Mouse (Mus musculus): ENCODE measurements around the gene Usp34.
A peak's percentile ranks its signal among the peaks of the same experiment; 100 is the strongest.
"Not testable (repeated sequence)": the region's sequence is repeated elsewhere in the genome, so short reads cannot be mapped to it uniquely, and the experiment has no call there.

Usp34 gene

GRCm38 (mm10) chr11:23306764-23307565 lies at the start of gene Usp34:
Gene Usp34 (plus strand): TSS chr11:23306895.
- DNase-seq, result peak; percentile 48 to 52

DNA sequence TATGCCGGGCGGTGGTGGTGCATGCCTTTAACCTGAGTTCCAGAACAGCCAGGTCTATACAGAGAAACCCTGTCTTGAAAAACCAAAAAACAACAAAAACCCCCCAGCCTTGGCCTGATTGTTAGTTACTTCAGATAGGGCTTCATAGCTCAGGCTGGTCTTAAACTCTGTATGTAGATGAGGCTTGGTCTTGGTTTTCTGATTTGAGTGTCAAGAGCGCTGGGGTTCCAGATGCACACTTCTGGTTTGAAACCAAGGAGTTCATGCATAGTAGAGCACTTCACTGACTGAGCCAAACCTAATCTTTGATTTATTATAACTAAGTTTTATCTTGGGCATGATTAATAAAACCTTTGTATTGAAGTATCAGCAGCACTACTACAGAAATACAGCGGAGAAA lies 47.6 kb upstream of the Usp34 start:
- DNase-seq, result no peak

- no peak for DNase-seq
These were observed 47.2 kb upstream of the Usp34 start for GRCm38 (mm10) chr11:23259481-23259880.

- DNase-seq, result no peak
These were observed 46.5 kb upstream of the Usp34 start for GRCm38 (mm10) chr11:23260186-23260585.

DNA sequence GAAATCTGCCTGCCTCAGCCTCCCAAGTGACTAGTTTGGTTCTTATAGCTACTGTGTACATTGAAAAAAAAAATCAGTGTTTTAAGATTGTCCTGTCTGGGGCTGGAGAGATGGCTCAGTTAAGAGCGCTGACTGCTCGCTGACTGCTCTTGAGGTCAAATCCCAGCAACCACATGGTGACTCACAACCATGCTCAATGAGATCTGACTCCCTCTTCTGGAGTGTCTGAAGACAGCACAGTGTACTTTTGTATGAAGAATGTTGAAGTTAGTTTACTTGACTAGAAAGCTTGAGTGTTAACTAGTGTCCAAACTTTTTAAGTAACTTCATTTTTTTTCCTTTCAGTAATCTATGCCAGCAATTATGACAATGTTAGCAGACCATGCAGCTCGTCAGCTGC lies 45.2 kb upstream of the Usp34 start:
- no peak for DNase-seq

- DNase-seq, result no peak
These were observed 41.7 kb upstream of the Usp34 start for GRCm38 (mm10) chr11:23264949-23265348.

DNA sequence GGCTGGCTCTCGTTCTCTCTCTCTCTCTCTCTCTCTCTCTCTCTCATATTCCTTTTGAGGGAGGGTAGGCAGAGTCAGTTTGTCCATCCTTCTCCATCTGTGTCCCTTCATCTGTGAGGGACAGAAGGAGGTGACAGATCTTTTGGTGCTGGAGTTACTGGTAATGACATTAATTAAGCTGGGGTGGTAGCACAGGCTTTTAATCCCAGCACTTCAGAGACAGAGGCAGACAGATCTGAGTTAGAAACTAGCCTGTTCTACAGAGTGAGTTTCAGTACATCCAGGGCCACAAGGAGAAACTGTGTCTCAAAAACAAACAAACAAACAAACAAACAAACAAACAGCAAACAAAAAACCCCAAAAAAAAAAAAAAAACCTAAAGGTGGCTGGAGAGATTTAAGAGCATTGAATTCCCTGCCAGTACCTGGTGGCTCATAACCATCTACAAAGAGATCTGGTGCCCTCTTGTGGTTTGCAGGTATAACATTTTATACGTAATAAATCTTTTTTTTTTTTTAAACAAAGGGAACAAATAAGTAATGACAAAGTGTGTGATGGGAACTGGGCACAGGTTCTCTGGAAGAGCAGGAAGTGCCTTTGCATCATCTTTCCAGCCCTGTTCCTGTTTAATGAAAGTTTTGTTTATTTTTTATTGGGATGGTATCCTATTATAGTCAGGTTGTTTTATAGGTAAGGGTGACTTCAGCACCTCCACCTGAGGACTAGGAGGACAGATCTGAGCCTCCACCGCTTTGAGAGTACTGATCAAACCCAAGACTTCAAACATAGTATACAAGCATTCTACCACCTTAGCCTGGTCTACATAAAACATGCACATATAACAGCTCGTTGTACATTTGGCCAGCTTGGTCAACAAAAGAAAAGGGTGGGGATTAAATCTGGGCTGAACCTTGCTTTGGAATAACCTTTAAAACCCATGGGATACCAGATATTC lies 34.6 kb upstream of the Usp34 start:
- DNase-seq, result no peak

- DNase-seq, result no peak
These were observed 30.9 kb upstream of the Usp34 start for GRCm38 (mm10) chr11:23275780-23276179.

GRCm38 (mm10) chr11:23284469-23284868 lies 22.2 kb upstream of the Usp34 start:
- no peak for DNase-seq

DNA sequence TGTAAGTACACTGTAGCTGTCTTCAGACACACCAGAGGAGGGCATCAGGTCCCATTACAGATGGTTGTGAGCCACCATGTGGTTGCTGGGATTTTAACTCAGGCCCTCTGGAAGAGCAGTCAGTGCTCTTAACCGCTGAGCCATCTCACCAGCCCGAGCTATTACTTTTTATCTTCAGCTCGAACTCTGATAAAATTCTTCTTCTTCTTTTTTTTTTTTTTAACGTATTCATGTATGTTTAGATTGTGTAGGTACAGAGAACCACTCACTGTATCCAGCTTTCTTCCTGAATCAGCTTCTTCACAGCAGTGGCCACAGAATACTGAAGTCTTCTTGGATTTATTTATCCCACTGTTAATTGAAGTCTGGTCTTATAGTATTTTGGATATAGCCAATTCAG lies 17.8 kb upstream of the Usp34 start:
- DNase-seq, result not testable (repeated sequence)

DNA sequence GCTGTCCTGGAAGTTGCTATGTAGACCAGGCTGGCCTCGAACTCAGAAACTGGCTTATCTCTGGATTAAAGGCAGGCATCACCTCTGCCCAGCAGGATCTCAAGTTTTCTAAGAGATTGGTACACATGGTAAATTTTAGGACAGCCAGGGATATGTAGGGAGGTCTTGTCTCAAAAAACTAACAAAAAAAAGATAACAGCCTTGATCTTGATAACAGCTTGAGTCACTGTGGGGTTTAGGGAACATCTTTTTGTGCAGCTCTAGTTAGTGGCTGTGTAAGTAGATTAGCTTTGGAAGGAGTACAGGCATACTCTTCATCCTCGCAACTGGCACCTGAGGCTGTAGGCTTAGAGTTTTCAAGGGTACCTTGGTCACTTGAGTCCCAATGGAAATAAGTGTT lies 9.3 kb upstream of the Usp34 start:
- no peak for DNase-seq

GRCm38 (mm10) chr11:23298301-23298700 lies 8.4 kb upstream of the Usp34 start:
- no peak for DNase-seq

- DNase-seq, result no peak
These were observed 6.8 kb upstream of the Usp34 start for GRCm38 (mm10) chr11:23299910-23300309.

GRCm38 (mm10) chr11:23303126-23303525 lies 3.6 kb upstream of the Usp34 start:
- no peak for DNase-seq

DNA sequence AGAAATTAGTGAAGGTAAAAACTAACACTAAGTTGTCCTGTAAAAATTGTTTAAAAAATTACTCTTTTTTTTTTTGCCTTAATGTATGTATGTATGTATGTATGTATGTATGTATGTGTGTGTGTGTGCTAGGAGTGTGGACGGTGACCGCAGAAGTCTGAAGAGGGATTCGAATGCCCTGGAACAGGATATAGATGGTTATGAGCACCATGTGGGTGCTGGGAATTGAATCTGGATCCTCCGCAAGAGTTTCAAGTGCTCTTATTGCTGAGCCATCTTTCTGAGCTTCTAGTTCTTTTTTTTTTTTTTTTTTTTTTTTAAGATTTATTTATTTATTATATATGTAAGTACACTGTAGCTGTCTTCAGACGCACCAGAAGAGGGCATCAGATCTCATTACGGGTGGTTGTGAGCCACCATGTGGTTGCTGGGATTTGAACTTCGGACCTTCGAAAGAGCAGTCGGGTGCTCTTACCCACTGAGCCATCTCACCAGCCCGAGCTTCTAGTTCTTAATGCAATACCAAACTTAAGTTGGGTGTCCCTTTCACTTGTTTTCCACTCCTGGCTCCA lies 1.5 kb upstream of the Usp34 start:
- DNase-seq, result not testable (repeated sequence)

DNA sequence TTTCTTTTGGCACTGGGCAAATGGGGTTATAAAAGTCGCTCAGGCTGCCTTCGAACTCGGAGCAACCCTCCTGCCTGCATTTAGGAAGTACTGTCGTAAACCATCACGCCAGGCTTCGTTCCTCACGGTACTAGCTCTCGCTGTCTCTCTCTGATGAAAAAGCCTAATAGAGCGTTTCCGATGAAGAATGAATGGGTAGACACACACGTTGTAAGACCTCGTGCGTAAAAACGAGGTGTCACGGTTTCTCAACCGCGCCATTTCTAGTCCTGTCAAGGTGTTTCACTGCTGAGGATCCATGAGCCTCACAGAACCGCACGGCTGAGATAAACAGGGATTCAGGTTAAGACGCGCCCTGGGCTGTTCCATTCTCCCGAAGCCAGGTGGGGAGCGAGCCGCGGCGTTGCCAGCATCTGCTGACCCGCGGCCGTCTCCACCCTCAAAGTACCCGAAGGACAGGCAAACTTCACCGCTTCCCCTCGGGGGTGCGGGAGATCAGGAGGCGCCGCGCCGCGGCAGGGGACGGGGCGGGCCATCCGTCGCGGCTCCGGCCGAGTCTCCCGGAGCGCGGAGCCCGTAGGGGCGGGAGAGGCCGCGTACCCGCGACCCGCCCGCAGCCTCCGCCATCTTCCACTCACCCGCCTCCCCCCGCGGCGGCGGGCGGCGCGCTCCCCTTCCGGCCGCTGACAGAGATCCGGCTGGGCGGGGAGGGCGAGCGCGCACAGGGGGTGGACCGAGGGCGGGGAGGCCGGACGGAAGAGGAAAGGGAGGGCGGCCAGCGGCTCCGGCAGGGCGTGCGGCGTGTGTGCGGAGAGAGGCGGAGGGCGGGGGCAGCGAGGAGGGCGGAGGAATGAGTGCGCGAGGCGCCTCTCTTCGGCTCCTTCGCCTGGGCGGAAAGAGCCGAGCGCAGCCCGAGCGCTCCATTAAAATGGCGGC lies 754 bp upstream of the Usp34 start:
- DNase-seq, result peak; percentile 94 to 95

GRCm38 (mm10) chr11:23307566-23307920 lies 848 bp downstream of the Usp34 start:
- DNase-seq, result no peak

- no peak for DNase-seq
These were observed 6.8 kb downstream of the Usp34 start for GRCm38 (mm10) chr11:23313496-23313895.

GRCm38 (mm10) chr11:23329413-23329812 lies 22.7 kb downstream of the Usp34 start:
- no peak for DNase-seq

GRCm38 (mm10) chr11:23332136-23332535 lies 25.4 kb downstream of the Usp34 start:
- no peak for DNase-seq

GRCm38 (mm10) chr11:23335160-23335559 lies 28.5 kb downstream of the Usp34 start:
- no peak for DNase-seq

GRCm38 (mm10) chr11:23357226-23357625 lies 50.5 kb downstream of the Usp34 start:
- not testable (repeated sequence) for DNase-seq
